Mouse (Mus musculus): ENCODE results near the gene Lgals4. TPM values are rescaled to one million over a fixed set of nuclear protein-coding genes. Genes with fewer than 3 reads are reported as not detected.
A peak's percentile ranks its signal among the peaks of the same experiment; 100 is the strongest.

The Lgals4 gene
- polyA plus RNA-seq, 1 experiment from 2014 or later = 6.2 TPM

GRCm38 (mm10) chr7:28826402-28826772 is 7.3 kb upstream of the Lgals4 start:
- Histone ChIP-seq H3K4me2 (peak overlapping the region; percentile 65; the same call in 1 of the 2 replicates), H3K9ac (0 out of 2 replicates have a peak overlapping the region, but pooled peaks have one; percentile 70)

GRCm38 (mm10) chr7:28827338-28827737 is 6.3 kb upstream of the Lgals4 start:
- Histone ChIP-seq H3K4me1 (replicated peaks) (peaks cover 26% of the 10 kb centered on the region), H3K9me3 (no peaks in the 10 kb centered on the region), H3K4me3 (no peak overlapping the region), H3K9ac (no peak overlapping the region), H3K27ac (replicated peaks) (no peak overlapping the region), H3K36me3 (peaks cover 33% of the 10 kb centered on the region), H3K27me3 (no peaks in the 10 kb centered on the region), H3K4me2 (no peak overlapping the region)
- WGBS = 58% methylated on average over 3 of the region's 3 CpGs
- ATAC-seq (ENCODE audit: low read depth) = no peak

More at GRCm38 (mm10) chr7:28826402-28826772, 7.3 kb upstream of the Lgals4 start:
- WGBS = 94% methylated on average over 7 of the region's 7 CpGs
- peaks cover 34% of the 10 kb centered on the region for H3K36me3 ChIP-seq
- H3K27ac ChIP-seq (replicated peaks) = 0 out of 2 replicates have a peak overlapping the region, but pooled peaks have one; percentile 72
- H3K4me3 ChIP-seq = no peak overlapping the region
- H3K9me3 ChIP-seq = no peaks in the 10 kb centered on the region
- no peaks in the 10 kb centered on the region for H3K27me3 ChIP-seq
- H3K4me1 ChIP-seq (replicated peaks) = peaks cover 28% of the 10 kb centered on the region
- ATAC-seq (ENCODE audit: low read depth) = no peak

- Histone ChIP-seq H3K27me3 (no peaks in the 10 kb centered on the region), H3K27ac (replicated peaks) (no peak overlapping the region), H3K9me3 (no peaks in the 10 kb centered on the region), H3K4me3 (no peak overlapping the region), H3K4me1 (replicated peaks) (peaks cover 10% of the 10 kb centered on the region), H3K4me2 (no peak overlapping the region), H3K9ac (no peak overlapping the region), H3K36me3 (peaks cover 26% of the 10 kb centered on the region)
- WGBS = 97% methylated on average over 8 of the region's 8 CpGs
- ATAC-seq (ENCODE audit: low read depth) = no peak
Measured at GRCm38 (mm10) chr7:28829821-28830220, 3.8 kb upstream of the Lgals4 start.

- H3K27ac ChIP-seq (replicated peaks) = no peak overlapping the region
- ATAC-seq (ENCODE audit: low read depth) = no peak
- WGBS = 88% methylated on average over 5 of the region's 5 CpGs
- peaks cover 26% of the 10 kb centered on the region for H3K36me3 ChIP-seq
- H3K4me2 ChIP-seq = no peak overlapping the region
- H3K4me1 ChIP-seq (replicated peaks) = peaks cover 3% of the 10 kb centered on the region
- H3K4me3 ChIP-seq = no peak overlapping the region
- H3K27me3 ChIP-seq = no peaks in the 10 kb centered on the region
- H3K9ac ChIP-seq = no peak overlapping the region
- no peaks in the 10 kb centered on the region for H3K9me3 ChIP-seq
Measured at GRCm38 (mm10) chr7:28830981-28831380, 2.7 kb upstream of the Lgals4 start.

GRCm38 (mm10) chr7:28831411-28832125 is 2.1 kb upstream of the Lgals4 start:
- Histone ChIP-seq H3K9me3 (no peaks in the 10 kb centered on the region), H3K27ac (replicated peaks) (no peak overlapping the region), H3K36me3 (peaks cover 26% of the 10 kb centered on the region), H3K4me2 (no peak overlapping the region), H3K9ac (no peak overlapping the region), H3K27me3 (no peaks in the 10 kb centered on the region), H3K4me3 (no peak overlapping the region), H3K4me1 (replicated peaks) (no peaks in the 10 kb centered on the region)
- WGBS = 90% methylated on average over 17 of the region's 17 CpGs
- ATAC-seq (ENCODE audit: low read depth) = no peak

GRCm38 (mm10) chr7:28832137-28832536 is 1.5 kb upstream of the Lgals4 start:
- H3K4me2 ChIP-seq = no peak overlapping the region
- no peak overlapping the region for H3K27ac ChIP-seq (replicated peaks)
- no peaks in the 10 kb centered on the region for H3K27me3 ChIP-seq
- H3K4me3 ChIP-seq = no peak overlapping the region
- no peak for ATAC-seq (ENCODE audit: low read depth)
- no peaks in the 10 kb centered on the region for H3K9me3 ChIP-seq
- H3K36me3 ChIP-seq = peaks cover 26% of the 10 kb centered on the region
- no peaks in the 10 kb centered on the region for H3K4me1 ChIP-seq (replicated peaks)
- WGBS = 45% methylated on average over 6 of the region's 6 CpGs
- no peak overlapping the region for H3K9ac ChIP-seq

- Histone ChIP-seq H3K9me3 (no peaks in the 10 kb centered on the region), H3K4me2 (no peak overlapping the region), H3K9ac (no peak overlapping the region), H3K36me3 (peaks cover 4% of the 10 kb centered on the region), H3K27ac (replicated peaks) (no peak overlapping the region), H3K4me3 (no peak overlapping the region), H3K4me1 (replicated peaks) (no peaks in the 10 kb centered on the region), H3K27me3 (no peaks in the 10 kb centered on the region)
- 84% methylated on average over 5 of the region's 5 CpGs for WGBS
- ATAC-seq (ENCODE audit: low read depth) = no peak
Measured at GRCm38 (mm10) chr7:28836936-28837335, 3.3 kb downstream of the Lgals4 start.

GRCm38 (mm10) chr7:28838331-28838730 is 4.7 kb downstream of the Lgals4 start:
- no peak overlapping the region for H3K4me3 ChIP-seq
- no peaks in the 10 kb centered on the region for H3K36me3 ChIP-seq
- H3K27ac ChIP-seq (replicated peaks) = no peak overlapping the region
- no peak overlapping the region for H3K9ac ChIP-seq
- H3K4me2 ChIP-seq = no peak overlapping the region
- no peak for ATAC-seq (ENCODE audit: low read depth)
- no peaks in the 10 kb centered on the region for H3K4me1 ChIP-seq (replicated peaks)
- no peaks in the 10 kb centered on the region for H3K27me3 ChIP-seq
- WGBS = 66% methylated on average over 9 of the region's 9 CpGs
- H3K9me3 ChIP-seq = no peaks in the 10 kb centered on the region

- Histone ChIP-seq H3K4me1 (replicated peaks) (no peaks in the 10 kb centered on the region), H3K9me3 (no peaks in the 10 kb centered on the region), H3K9ac (no peak overlapping the region), H3K27me3 (no peaks in the 10 kb centered on the region), H3K4me3 (no peak overlapping the region), H3K27ac (replicated peaks) (no peak overlapping the region), H3K36me3 (no peaks in the 10 kb centered on the region), H3K4me2 (no peak overlapping the region)
- 84% methylated on average over 1 of the region's 1 CpGs for WGBS
- ATAC-seq (ENCODE audit: low read depth) = no peak
Measured at GRCm38 (mm10) chr7:28847273-28847672, 13.6 kb downstream of the Lgals4 start.

- no peaks in the 10 kb centered on the region for H3K9me3 ChIP-seq
- whole genome bisulfite sequencing = 48% methylated on average over 1 of the region's 1 CpGs
- no peak overlapping the region for H3K9ac ChIP-seq
- H3K27ac ChIP-seq (replicated peaks) = no peak overlapping the region
- ATAC-seq (ENCODE audit: low read depth) = no peak
- H3K4me3 ChIP-seq = no peak overlapping the region
- no peak overlapping the region for H3K4me2 ChIP-seq
- H3K27me3 ChIP-seq = no peaks in the 10 kb centered on the region
- no peaks in the 10 kb centered on the region for H3K4me1 ChIP-seq (replicated peaks)
- no peaks in the 10 kb centered on the region for H3K36me3 ChIP-seq
Measured at GRCm38 (mm10) chr7:28849700-28850236, 16.1 kb downstream of the Lgals4 start.

- Histone ChIP-seq H3K27ac (replicated peaks) (no peak overlapping the region), H3K9ac (no peak overlapping the region), H3K4me3 (no peak overlapping the region), H3K4me2 (no peak overlapping the region), H3K27me3 (no peaks in the 10 kb centered on the region), H3K36me3 (no peaks in the 10 kb centered on the region), H3K4me1 (replicated peaks) (no peaks in the 10 kb centered on the region), H3K9me3 (no peaks in the 10 kb centered on the region)
- no peak for ATAC-seq (ENCODE audit: low read depth)
- 86% methylated on average over 4 of the region's 4 CpGs for WGBS
Measured at GRCm38 (mm10) chr7:28850642-28851041, 17.0 kb downstream of the Lgals4 start.

- Histone ChIP-seq H3K4me2 (no peak overlapping the region), H3K27ac (replicated peaks) (no peak overlapping the region), H3K4me1 (replicated peaks) (peaks cover 11% of the 10 kb centered on the region), H3K27me3 (no peaks in the 10 kb centered on the region), H3K36me3 (no peaks in the 10 kb centered on the region), H3K9me3 (no peaks in the 10 kb centered on the region), H3K9ac (no peak overlapping the region), H3K4me3 (no peak overlapping the region)
- no peak for ATAC-seq (ENCODE audit: low read depth)
- 86% methylated on average over 2 of the region's 2 CpGs for WGBS
Measured at GRCm38 (mm10) chr7:28859953-28860352, 26.3 kb downstream of the Lgals4 start.

- Histone ChIP-seq H3K4me3 (no peak overlapping the region), H3K4me2 (no peak overlapping the region), H3K4me1 (replicated peaks) (peaks cover 15% of the 10 kb centered on the region), H3K9ac (no peak overlapping the region), H3K9me3 (no peaks in the 10 kb centered on the region), H3K36me3 (no peaks in the 10 kb centered on the region), H3K27ac (replicated peaks) (no peak overlapping the region), H3K27me3 (no peaks in the 10 kb centered on the region)
- WGBS = 87% methylated on average over 6 of the region's 6 CpGs
- ATAC-seq (ENCODE audit: low read depth) = no peak
Measured at GRCm38 (mm10) chr7:28860898-28861297, 27.2 kb downstream of the Lgals4 start.

All from neural tube, embryonic 13.5 days (tissue).